Mouse (Mus musculus) small intestine, adult 2 months (tissue): ENCODE measurements at regions not wholly inside any gene's neighbourhood (a gene's known extent, or its start where the extent isn't known, plus 50 kb on each side); places are given as distances from the start of the nearest gene placed in this dataset.

Experiments used
- H3K27ac ChIP-seq: fragments of 200-500 bp; 2 replicates; pipeline ENCODE4 v1.5.1; 2012; ENCODE audit warnings: low read depth, low read length, control low read depth, inconsistent platforms; ENCODE audit not compliant: insufficient read depth
- H3K27me3 ChIP-seq: fragments of 200-500 bp; 2 replicates; pipeline ENCODE4 v1.6.1; 2012; ENCODE audit warnings: mild to moderate bottlenecking, moderate library complexity, low read length, inconsistent platforms; ENCODE audit not compliant: control insufficient read depth, insufficient read depth
- H3K36me3 ChIP-seq: fragments of 200-500 bp; 2 replicates; pipeline ENCODE4 v1.6.1; 2012; ENCODE audit warnings: mild to moderate bottlenecking, low read length, control low read depth, inconsistent platforms; ENCODE audit not compliant: control insufficient read depth, insufficient read depth
- H3K4me1 ChIP-seq: fragments of 200-500 bp; 2 replicates; pipeline ENCODE4 v1.6.1; 2012; ENCODE audit warnings: low read length, inconsistent platforms, mixed read lengths; ENCODE audit not compliant: control insufficient read depth, insufficient read depth, insufficient read length
- H3K4me3 ChIP-seq: fragments of 200-500 bp; 2 replicates; pipeline ENCODE4 v1.5.1; 2012; ENCODE audit warnings: low read depth, mild to moderate bottlenecking, control low read depth, inconsistent platforms, low read length, moderate library complexity
- CTCF ChIP-seq: fragments of 200-500 bp; IDR thresholded peaks from 2 replicates; pipeline ENCODE4 v1.5.1; 2012; ENCODE audit warnings: low read depth, mild to moderate bottlenecking, control low read depth, inconsistent platforms, low read length, moderate library complexity, mixed read lengths; ENCODE audit not compliant: insufficient replicate concordance, insufficient read length; ENCODE audit errors: extremely low read depth
- POLR2A ChIP-seq: fragments of 200-500 bp; IDR thresholded peaks from 2 replicates; pipeline ENCODE4 v1.6.1; 2012; ENCODE audit warnings: low read depth, mild to moderate bottlenecking, control low read depth, inconsistent platforms, low read length, moderate library complexity
- WGBS: fragments of 180-500 bp; shearing (Covaris S2); methylation state at CpG from one replicate; pipeline ENCODE4 v1.1.7; 2018; 5-methylcytosine and 5-hydroxymethylcytosine counted together

DNA sequence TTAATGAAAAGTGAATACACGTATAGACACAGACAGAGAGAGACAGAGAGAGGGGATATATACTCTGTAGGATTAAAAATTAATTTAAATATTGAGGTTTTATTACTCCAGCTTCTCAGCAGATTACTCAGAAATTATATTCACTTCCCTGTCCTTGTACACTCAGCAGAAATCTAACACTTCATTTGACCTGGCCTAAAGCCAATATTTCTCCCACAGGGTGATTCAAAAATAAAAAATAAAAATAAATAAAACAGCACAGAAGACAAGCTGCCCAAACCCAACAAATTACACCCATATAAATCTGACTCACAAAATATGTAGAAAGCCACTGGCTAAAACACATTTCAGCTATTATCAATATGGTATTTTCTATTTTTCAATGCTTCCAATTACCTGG, 334.8 kb downstream of the Gm11361 start:
- TF ChIP-seq CTCF (no peak), POLR2A (no peak)
- WGBS, result 52% methylated on average over 1 of the region's 1 CpGs

DNA sequence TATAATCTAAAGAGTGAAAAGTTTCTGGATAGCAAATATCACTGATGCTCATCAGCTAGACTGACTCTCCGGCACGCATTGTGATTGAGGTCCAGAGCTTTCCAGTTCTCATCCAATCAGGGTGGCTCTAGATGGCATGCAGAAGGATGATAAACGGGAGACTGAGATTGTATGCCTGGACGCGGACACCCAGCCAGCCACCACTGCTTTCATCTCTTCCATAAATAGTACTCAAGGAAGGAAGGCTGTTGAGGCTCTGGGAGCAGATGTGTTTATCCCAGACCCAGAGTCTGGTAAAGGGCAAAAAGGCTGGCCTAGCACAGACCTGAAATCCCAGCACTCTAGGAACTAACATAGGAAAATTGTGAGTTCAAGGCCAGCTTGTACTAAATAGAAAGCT, 330.6 kb downstream of the Gm11361 start:
- 80% methylated on average over 5 of the region's 5 CpGs for WGBS
- no peaks in the 10 kb centered on the region for H3K4me1 ChIP-seq
- H3K4me3 ChIP-seq, result no peak overlapping the region
- H3K27ac ChIP-seq, result no peak overlapping the region
- H3K36me3 ChIP-seq, result no peaks in the 10 kb centered on the region
- no peak for TF ChIP-seq POLR2A
- no peak for TF ChIP-seq CTCF
- H3K27me3 ChIP-seq, result no peaks in the 10 kb centered on the region

More for the DNA sequence above, 334.8 kb downstream of the Gm11361 start:
- Histone ChIP-seq H3K4me1 (no peaks in the 10 kb centered on the region), H3K27me3 (no peaks in the 10 kb centered on the region), H3K27ac (no peak overlapping the region), H3K36me3 (no peaks in the 10 kb centered on the region), H3K4me3 (no peak overlapping the region)

DNA sequence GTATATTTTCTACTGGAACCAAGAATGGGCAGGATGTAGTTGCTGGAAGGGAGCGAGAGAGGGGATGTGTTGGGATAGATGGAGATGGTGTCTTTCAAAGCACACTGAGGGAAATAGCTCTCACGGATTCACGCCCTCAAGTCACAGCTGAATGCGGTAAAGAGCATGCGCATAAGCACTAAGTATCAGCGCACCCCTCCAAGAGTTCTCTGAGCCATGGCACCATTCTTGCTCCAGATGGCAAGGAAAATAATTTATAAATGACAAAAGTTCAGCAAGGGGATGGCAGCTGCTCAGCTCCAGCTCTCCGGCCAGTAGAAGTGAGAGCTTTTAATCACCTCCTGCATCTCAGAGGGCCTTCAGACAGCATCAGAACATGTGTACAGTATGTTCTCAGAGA, 329.4 kb downstream of the Gm11361 start:
- no peaks in the 10 kb centered on the region for H3K27me3 ChIP-seq

DNA sequence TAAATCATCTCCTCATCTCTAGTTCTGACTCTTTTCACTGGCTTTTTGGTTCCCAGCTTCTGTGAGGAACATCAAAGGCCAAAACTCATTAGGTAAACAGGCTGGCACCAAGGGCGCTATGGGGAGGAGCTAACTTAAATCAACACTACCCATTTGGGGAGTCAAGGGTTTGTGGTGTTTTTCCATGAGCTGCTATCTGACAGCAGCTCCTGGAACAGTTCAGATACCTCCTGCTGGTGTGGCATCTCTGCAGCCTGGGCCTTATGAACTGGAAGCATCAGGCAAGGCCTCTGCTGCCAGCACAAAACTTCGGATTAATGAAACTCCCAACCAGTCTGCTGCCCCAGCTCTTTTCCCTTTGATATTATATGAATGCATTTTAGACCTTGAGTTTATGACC, 328.8 kb downstream of the Gm11361 start:
- TF ChIP-seq CTCF (no peak), POLR2A (no peak)
- no peak overlapping the region for H3K27ac ChIP-seq
- H3K4me3 ChIP-seq, result no peak overlapping the region
- H3K36me3 ChIP-seq, result no peaks in the 10 kb centered on the region
- H3K4me1 ChIP-seq, result no peaks in the 10 kb centered on the region
- WGBS, result 75% methylated on average over 2 of the region's 2 CpGs
- H3K27me3 ChIP-seq, result no peaks in the 10 kb centered on the region

More for the DNA sequence above, 329.4 kb downstream of the Gm11361 start:
- no peaks in the 10 kb centered on the region for H3K36me3 ChIP-seq
- H3K27ac ChIP-seq, result no peak overlapping the region
- no peak overlapping the region for H3K4me3 ChIP-seq
- WGBS, result 95% methylated on average over 7 of the region's 7 CpGs
- H3K4me1 ChIP-seq, result no peaks in the 10 kb centered on the region
- TF ChIP-seq POLR2A (no peak), CTCF (no peak)

DNA sequence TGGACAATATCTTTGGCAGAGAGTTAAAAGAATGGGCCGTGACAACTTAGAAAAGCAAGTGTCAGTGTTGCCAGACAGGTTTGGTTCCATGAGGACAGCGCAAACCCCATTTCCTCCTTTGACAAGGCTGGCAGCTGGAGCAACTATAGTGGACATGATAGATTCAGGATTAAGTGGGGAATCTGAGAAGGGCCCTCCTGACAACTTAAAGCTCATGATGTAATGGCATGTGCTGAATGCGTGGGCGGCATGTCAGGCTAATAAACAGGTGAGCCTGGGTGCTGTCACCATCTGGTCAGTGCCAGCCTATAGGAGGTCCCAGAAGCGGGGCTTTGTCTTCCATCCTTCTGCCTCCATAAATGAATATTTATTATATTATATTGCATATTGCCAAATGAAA, 326.3 kb downstream of the Gm11361 start:
- H3K36me3 ChIP-seq, result no peaks in the 10 kb centered on the region
- no peak overlapping the region for H3K27ac ChIP-seq
- H3K27me3 ChIP-seq, result no peaks in the 10 kb centered on the region
- H3K4me1 ChIP-seq, result no peaks in the 10 kb centered on the region
- no peak overlapping the region for H3K4me3 ChIP-seq
- TF ChIP-seq CTCF (no peak), POLR2A (no peak)
- 88% methylated on average over 5 of the region's 5 CpGs for WGBS

DNA sequence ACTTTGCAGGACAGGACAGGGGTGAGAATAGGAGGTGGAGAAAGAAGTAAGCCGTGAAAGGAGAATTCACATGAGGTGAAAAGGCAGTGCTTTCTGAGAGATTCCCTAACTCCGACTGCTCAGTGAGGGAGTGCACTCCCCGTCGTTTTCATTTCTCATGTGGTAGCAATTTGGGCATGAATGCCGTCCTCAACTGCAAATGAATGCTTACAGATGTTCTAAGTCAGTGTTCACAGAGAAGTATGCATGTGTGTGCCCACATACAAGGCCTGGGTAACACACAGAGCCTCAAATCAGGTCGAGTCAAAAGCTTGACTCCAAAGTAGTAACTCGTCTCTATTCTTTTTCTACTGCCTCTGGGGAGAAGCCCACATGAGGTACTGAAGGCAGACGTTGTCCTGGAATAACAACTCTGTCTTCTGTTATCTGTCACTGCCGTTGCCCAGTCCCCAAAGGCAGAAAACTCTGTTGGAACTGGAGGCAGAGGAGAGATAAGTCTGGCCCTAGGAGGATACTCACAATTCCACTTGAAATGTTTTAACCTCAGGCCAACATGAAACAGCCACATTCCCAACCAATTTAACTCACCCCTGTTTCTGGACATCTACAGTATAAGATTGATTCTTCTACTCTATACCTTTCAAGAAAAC, 318.0 kb downstream of the Gm11361 start:
- 74% methylated on average over 9 of the region's 9 CpGs for WGBS
- Histone ChIP-seq H3K27me3 (no peaks in the 10 kb centered on the region), H3K27ac (no peak overlapping the region), H3K4me1 (no peaks in the 10 kb centered on the region), H3K4me3 (no peak overlapping the region), H3K36me3 (no peaks in the 10 kb centered on the region)
- TF ChIP-seq POLR2A (no peak), CTCF (no peak)

DNA sequence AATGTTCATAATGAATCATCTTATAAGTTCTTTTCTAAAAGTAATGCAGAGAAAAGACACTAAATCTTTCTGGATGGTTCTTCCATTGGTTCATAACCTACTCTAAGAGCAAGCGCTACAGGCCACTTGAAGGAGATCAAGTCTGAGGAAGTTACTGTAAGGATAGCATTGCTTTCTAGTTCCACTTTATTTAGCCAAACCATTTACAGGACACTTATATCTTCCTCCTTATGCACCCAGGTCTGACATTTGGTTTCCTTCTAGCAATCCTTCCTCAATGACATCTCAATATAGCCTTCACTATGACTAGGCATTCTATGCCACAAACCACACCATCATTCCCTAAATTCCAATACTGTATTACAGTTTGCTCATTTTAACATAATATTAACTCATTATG, 316.0 kb downstream of the Gm11361 start:
- no peak overlapping the region for H3K4me3 ChIP-seq
- H3K4me1 ChIP-seq, result no peaks in the 10 kb centered on the region
- H3K27ac ChIP-seq, result no peak overlapping the region
- WGBS, result 100% methylated on average over 1 of the region's 1 CpGs
- TF ChIP-seq POLR2A (no peak), CTCF (no peak)
- H3K27me3 ChIP-seq, result no peaks in the 10 kb centered on the region
- no peaks in the 10 kb centered on the region for H3K36me3 ChIP-seq
